Mouse (Mus musculus) megakaryocyte-erythroid progenitor cell, adult 5-6 weeks (primary cell): ENCODE measurements around the gene Ppid. TPM values are rescaled to one million over a fixed set of nuclear protein-coding genes. Genes with fewer than 3 reads are reported as not detected.

Source experiments
- ATAC-seq: replicated peaks from 2 replicates; pipeline ENCODE4 v1.8.0; 2016; ENCODE audit warnings: mild to moderate bottlenecking, inconsistent platforms; ENCODE audit not compliant: severe bottlenecking, poor library complexity, low FRiP score, low TSS enrichment
- total RNA-seq, 2 experiments: library from RNA; stranded (forward) in 1 of 2; stranded (reverse) in 1 of 2; fragments of 200-1000, 215-1000 nt in 1 of 2; fragments of >200 nt in 1 of 2; fragmentation: Nextera tagmentation in 1 of 2; gene quantifications; 2 replicates each; pipeline ENCODE4 v1.2.3; 2014 to 2017

Ppid gene
- total RNA-seq, 2 experiments from 2014 or later, result 245 to 347 TPM

- ATAC-seq, result peak; percentile 94
Observed at GRCm38 (mm10) chr3:79628561-79629415, 37.6 kb downstream of the Ppid start, which contains the start of gene 4930579G24Rik. TSS of gene 4930579G24Rik (plus strand) at chr3:79629079.

DNA sequence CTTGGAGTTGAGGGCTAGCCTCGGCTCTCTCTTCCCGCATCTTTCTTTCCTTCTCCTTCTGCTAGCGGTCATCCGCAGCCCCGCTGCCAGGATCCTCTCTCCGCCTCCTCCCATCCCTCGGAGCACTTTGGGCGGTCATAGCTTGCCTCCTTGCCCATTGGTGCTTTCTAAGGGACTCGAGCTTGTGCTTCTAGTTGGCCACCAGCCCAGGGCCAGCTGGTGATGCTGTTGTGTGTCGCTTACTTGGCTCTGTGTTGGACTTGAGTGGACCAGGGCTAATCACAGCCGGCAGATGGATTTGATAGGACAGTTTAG, 38.2 kb downstream of the Ppid start, which contains the start of gene Etfdh:
TSS of gene Etfdh (minus strand) at position 85 of the 315 bp plus-strand sequence.
- ATAC-seq, result peak; percentile 61

GRCm38 (mm10) chr3:79652129-79652528, 61.0 kb downstream of the Ppid start:
- ATAC-seq, result no peak

Other genes starting within 250 kb of the Ppid start
- gene Fnip2, start 23.5 kb upstream of the Ppid start, total RNA-seq (2014; fragmentation: Nextera tagmentation), result 23.2 and 27.8 TPM in 2 replicates
- gene Fnip2, start 23.5 kb upstream of the Ppid start, total RNA-seq (2017), result 12.8 and 15.8 TPM in 2 replicates
- 16.3 and 16.6 TPM in 2 replicates for gene 4930579G24Rik, start 37.7 kb downstream of the Ppid start, total RNA-seq (2014; fragmentation: Nextera tagmentation)
- gene 4930579G24Rik, start 37.7 kb downstream of the Ppid start, total RNA-seq (2017), result 11.2 and 19.0 TPM in 2 replicates
- gene Etfdh, start 38.2 kb downstream of the Ppid start, total RNA-seq (2014; fragmentation: Nextera tagmentation), result 44.0 and 48.6 TPM in 2 replicates
- 90.8 and 92.1 TPM in 2 replicates for gene Etfdh, start 38.2 kb downstream of the Ppid start, total RNA-seq (2017)
- not detected in 2 replicates for gene Rxfp1, start 146.5 kb downstream of the Ppid start, total RNA-seq (2014; fragmentation: Nextera tagmentation)
- gene Rxfp1, start 146.5 kb downstream of the Ppid start, total RNA-seq (2017), result not detected in 2 replicates